Mouse (Mus musculus) retina, adult 2 months (tissue): Measurements from ENCODE around the gene Irf4.

ENCODE experiments used
- DNase-seq: peaks from one replicate; pipeline ENCODE4 v3.0.0-alpha.2; 2012; ENCODE audit warnings: low read depth, low spot score

Irf4 gene

GRCm38 (mm10) chr13:30749021-30749556, at the start of gene Irf4:
Irf4 (plus strand) TSS chr13:30749226.
- no peak for DNase-seq

DNA sequence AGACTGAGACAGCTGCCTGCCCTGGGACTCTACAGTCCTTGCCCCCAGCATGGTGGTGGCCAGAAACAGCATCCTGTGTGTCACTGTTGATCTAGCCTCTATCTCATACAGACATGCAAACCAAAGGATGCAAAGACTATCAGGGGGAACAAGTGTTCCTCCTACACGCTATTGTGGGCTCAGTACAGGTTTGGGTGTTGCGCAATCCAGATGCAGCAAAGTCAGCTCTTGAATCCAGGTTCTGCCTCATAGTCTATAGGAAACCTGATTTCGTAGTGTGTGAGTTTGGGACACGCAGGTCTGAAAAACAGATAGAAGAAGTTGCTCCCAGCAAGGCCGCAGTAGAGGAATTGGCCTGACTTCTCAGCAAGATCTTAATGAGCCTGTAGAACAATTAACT, 46.3 kb upstream of the Irf4 start:
- no peak for DNase-seq

DNA sequence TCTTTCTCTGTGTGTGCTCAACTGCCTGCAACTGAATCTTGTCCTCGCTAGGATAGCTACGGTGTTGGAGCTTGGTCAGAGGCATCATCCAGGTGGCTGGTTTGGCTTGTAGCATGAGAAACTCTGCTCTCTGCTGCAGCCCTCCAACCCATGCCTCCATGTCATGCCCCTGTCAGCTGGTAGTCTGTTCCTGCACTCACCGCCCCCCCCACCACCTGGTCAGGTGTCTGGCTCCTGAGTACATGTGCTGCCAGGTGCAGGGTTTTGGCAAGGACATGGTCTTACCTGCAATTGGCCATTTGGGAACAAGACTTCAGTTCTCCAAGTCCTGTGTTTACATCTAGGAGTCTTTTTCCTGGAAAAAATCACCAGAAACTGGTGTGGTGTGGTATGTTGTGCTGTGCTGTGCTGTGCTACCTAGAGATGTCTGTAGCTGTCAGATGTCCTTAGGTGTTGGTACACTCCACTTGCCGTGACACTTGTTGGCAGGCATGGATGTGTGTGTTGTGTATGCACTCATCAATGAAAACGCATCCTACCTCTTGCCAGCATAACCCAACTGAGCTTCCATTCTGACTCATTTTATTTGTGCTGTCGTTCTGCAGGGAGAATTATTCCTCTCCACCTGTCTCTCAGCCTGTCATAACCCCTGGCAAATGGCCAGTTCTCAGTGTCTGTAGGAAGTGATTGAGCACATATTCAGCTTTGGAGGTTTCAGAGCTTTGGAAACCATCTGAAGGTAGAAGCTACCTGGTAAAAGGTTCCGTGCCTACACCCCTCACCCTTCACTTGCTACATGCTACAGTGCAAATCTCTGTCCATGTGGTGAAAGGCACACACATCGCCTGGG, 44.6 kb upstream of the Irf4 start:
- no peak for DNase-seq

- no peak for DNase-seq
Observed at GRCm38 (mm10) chr13:30711066-30711465, 38.0 kb upstream of the Irf4 start.

GRCm38 (mm10) chr13:30711711-30712110, 37.3 kb upstream of the Irf4 start:
- no peak for DNase-seq

DNA sequence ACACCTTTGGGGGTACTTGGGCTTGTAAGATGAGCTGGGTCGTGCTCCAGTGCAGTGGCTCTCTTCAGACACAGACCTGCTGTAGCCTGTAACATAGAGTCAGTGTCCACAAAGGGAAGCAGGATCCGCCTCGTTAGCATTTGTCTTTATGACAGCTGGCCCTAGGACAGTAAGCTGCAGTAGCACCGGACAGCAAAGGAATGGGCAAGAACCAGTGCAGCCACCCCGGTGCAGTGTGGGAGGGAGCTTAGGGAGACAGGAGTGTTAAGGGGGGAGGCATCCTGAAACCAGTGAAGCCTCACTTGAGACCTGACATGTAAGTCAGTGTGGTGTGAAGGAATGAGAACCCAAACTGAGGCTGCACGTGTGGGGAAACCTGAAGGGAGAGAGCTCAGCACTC, 36.7 kb upstream of the Irf4 start:
- DNase-seq: no peak

DNA sequence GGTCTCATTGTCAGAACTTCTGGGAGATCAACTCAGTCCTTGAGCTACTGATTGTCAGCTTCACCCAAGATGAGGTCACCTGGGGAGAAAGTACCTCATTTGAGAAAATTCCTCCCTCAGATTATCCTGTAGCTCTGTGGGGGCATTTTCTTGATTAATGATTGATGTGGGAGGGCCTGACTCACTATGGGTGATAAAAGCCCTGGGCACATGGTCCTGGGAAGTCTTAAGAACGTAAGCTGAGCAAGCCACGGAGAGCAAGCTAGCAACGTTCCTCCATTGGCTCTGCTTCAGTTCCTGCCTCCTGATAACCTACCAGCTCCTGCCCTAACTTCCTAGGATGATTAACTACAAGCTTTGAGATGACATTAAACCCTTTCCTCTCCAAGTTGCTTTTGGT, 35.4 kb upstream of the Irf4 start:
- no peak for DNase-seq

- no peak for DNase-seq
Observed at GRCm38 (mm10) chr13:30714552-30714951, 34.5 kb upstream of the Irf4 start.

GRCm38 (mm10) chr13:30715060-30715459, 34.0 kb upstream of the Irf4 start:
- DNase-seq: no peak

DNA sequence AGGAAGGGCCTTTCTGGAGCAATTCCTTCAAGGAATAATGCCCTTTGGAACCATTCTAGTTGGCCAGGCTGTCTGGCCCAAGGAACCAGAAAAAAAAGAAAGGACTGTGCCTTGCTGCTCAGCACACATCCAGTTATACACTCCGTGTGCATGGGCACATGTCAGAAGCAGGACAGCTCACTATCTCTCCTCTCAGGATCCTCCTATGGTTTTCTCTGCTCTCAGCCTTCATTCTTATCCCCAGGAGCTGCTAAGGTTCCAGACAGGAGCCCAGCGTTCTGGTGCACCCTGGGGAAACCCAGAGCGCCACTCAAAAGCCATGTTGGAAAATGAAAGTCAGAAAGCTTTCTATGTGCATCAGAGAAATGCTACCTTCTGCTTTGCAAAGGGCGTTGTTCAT, 33.5 kb upstream of the Irf4 start:
- no peak for DNase-seq

DNA sequence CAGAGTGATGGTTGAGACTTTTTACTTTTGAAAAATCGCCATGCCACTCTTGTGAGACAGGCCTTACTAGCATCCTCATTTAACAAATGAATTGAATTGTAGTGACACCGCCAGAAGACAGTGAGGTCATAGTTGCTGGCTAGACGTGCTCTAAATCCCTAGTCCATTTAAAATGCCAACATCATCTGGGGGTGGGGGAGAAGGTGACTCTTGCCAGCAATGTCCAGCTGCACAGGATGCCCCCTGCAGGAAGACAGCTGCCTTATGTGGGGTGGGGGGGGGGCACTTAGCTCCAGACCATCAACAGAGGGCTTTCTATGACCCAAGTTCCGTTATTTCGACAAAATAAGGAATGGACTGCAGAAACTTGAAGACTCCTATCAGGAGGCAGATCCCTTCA, 32.4 kb upstream of the Irf4 start:
- no peak for DNase-seq

DNA sequence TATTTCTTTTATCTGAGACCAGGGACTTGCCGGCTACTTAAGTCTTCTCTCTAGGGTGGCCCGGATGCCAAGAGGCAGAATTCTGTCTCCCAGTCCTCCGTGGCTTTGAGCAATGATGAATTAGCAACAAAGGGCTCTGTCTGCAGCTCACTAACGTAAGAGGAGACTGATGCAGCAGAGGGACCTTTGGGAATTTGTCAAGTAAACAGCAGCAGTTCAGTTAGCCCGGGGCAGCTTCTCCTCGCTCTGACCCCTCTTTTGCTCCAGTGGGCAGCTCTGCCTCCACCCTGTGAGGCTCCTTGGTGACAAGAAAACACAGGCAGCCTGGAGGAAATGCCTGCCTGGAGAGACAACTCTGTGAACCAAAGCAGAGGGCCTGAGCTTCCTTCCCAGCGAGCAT, 26.4 kb upstream of the Irf4 start:
- no peak for DNase-seq

GRCm38 (mm10) chr13:30723258-30723657, 25.8 kb upstream of the Irf4 start:
- DNase-seq: no peak

- no peak for DNase-seq
Observed at GRCm38 (mm10) chr13:30723858-30724257, 25.2 kb upstream of the Irf4 start.

DNA sequence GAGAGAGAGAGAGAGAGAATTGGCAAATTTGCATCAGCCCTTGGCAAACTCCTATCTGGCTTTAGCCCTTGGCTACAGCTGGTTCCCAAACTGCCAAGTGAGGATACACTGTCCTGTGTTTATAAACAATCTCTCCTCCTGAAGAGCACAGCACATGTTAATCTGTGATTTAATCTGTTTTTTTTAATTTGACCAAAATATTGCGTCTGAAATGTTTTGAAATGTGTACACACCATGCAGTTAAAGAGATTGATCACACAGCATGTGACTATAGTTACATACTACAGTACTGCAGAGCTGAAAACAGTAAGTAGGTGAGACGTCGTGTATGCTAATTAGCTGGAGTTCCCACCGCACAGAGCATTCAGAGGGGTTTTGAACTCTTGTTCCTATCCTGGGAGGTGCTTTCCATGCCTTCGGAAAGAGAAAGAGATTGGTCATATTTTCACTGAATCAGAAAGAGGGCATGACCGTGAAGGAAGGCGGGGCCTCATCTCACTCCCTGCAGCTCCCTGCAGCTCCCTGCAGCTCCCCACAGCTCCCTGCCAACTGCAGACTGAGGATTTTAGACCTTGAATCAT, 24.2 kb upstream of the Irf4 start:
- no peak for DNase-seq

DNA sequence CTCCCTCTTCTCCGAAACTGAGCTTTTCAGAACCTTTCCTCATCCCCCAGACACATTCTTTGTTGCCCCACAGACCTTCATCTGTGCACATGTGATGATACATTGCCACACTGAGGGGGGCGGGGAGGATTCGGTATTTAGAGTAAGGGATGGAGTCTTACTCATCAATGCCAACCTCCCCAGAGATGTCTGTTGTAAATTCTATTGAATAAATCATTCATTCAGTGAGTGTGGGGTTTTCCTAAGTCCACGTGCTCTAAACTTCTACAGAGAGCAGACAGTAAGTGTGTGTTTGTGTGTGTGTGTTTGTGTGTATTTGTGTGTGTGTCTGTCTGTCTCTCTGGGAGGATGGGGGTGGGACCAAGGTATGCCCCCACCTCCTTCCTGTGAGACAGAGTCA, 22.1 kb upstream of the Irf4 start:
- no peak for DNase-seq

DNA sequence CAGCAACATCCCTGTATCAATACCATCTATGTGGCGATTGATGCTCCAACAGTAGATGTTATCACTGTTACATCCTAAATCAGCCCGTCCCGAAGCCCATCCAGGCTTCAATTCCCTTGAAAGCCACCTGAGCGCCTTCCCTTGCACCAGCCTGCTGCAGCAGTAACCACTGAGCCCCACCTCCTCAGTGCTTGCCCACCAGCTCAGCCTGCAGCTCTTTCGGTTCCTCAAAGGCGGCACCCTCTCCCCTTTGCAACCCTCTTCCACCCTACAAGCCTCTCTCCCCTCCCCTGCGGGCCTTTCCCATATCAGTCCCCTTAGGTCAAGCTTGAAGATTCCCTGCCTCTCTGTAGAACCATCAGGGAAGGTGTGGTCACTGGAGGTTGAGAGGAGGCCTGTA, 20.9 kb upstream of the Irf4 start:
- no peak for DNase-seq

GRCm38 (mm10) chr13:30729245-30729644, 19.8 kb upstream of the Irf4 start:
- DNase-seq: no peak

DNA sequence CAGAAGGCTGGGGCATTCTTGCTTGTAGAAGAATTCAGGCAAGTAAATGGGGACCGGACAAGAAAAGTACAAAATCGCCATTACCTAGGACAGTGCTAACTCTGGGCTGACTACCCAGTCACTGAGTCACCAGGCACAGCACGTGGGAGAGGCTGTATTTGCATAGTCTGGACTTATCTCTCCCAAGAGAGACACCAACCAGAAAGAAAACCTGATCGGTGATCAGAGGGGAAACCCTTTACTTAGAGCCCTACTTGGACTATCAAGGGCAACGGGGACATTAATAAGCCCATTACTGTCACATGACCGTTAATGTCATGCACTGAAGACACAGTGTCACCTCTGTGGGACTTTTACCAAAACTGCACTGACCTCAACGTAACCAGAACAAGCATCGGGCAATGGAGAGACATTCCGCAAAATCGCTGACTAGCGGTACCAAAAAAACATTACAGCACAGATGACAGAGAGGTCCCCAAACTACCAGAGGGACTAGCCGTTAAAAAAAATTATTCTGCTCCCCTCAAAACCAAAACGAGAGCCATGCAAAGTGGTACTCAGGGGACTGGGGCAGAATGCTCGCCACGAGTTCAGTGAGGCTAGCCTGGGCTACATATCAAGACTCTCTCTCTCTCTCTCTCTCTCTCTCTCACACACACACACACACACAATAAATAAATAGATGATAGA, 18.8 kb upstream of the Irf4 start:
- DNase-seq: no peak

- DNase-seq: no peak
Observed at GRCm38 (mm10) chr13:30732709-30733445, 16.1 kb upstream of the Irf4 start.

DNA sequence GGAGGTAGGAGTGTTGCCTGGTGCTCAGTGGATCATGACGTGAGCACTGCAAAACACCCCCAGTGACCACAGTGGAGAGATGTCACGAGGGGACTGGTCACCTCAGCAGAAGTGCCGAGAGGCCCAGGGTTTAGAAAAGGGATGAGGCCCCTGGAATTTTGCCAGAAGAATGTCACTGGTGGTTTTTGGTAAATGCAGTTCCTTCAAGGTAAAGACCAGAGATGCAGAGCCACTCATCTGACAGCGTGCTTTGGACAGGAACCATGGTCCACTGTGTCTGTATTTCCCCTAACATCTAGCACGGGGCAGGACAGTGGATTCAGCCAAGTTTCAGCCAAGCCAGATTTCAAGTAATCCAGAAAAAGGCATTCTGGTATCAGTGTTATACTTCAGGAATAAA, 12.3 kb upstream of the Irf4 start:
- DNase-seq: no peak

GRCm38 (mm10) chr13:30737257-30737656, 11.8 kb upstream of the Irf4 start:
- DNase-seq: no peak
